Mouse (Mus musculus): ENCODE data around the gene Topbp1. TPM values are rescaled to one million over a fixed set of nuclear protein-coding genes. Genes with fewer than 3 reads are reported as not detected.

The Topbp1 gene
- polyA plus RNA-seq, 1 experiment: 163 TPM

DNA sequence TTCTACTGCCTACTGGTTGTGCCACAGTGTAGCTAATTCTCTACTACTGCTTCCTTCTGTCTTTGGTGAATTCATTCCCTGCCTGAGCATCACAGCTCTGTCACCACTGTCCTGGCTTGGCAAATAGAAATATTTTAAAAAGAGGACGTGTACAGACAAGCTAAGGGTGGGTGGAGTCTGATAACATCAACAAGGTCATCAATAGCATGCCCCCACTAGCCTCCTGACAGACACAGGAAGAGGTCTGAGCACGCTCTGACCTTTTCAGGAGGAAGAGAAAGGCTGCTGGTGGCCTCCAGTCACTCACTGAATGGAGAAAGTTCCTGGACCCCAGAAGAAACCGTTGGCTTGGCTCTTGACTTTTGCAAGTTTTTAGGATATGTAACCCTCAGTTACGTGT lies 18.6 kb upstream of the Topbp1 start:
- Histone ChIP-seq H3K27ac (ENCODE audit: insufficient read depth, low read length) (no peak overlapping the region; the same call in 1 of the 2 replicates), H3K9ac (ENCODE audit: low read depth, poor library complexity, severe bottlenecking) (no peak overlapping the region), H3K9me3 (replicated peaks; ENCODE audit: control insufficient read depth, insufficient read depth, low read length, poor library complexity, severe bottlenecking) (no peaks in the 10 kb centered on the region), H3K4me3 (ENCODE audit: low read depth, low read length) (no peak overlapping the region), H3K36me3 (ENCODE audit: control insufficient read depth, insufficient read depth, low read length, poor library complexity, severe bottlenecking) (no peaks in the 10 kb centered on the region), H3K4me1 (ENCODE audit: control insufficient read depth, insufficient read depth, low read length) (no peaks in the 10 kb centered on the region), H3K27me3 (ENCODE audit: control insufficient read depth, insufficient read depth, low read length, poor library complexity, severe bottlenecking) (no peaks in the 10 kb centered on the region)
- TF ChIP-seq POLR2A (IDR thresholded peaks at IDR 0.05; ENCODE audit: insufficient read depth, low read length) (no peak), EP300 (IDR thresholded peaks at IDR 0.05; ENCODE audit: insufficient read depth, low read depth, low read length) (no peak), CTCF (IDR thresholded peaks at IDR 0.05; ENCODE audit: low read depth, low read length) (no peak)

- Histone ChIP-seq H3K4me3 (ENCODE audit: low read depth, low read length) (no peak overlapping the region), H3K36me3 (ENCODE audit: control insufficient read depth, insufficient read depth, low read length, poor library complexity, severe bottlenecking) (no peaks in the 10 kb centered on the region), H3K27ac (ENCODE audit: insufficient read depth, low read length) (no peak overlapping the region), H3K4me1 (ENCODE audit: control insufficient read depth, insufficient read depth, low read length) (no peaks in the 10 kb centered on the region), H3K9ac (ENCODE audit: low read depth, poor library complexity, severe bottlenecking) (no peak overlapping the region), H3K9me3 (replicated peaks; ENCODE audit: control insufficient read depth, insufficient read depth, low read length, poor library complexity, severe bottlenecking) (no peaks in the 10 kb centered on the region), H3K27me3 (ENCODE audit: control insufficient read depth, insufficient read depth, low read length, poor library complexity, severe bottlenecking) (no peaks in the 10 kb centered on the region)
- TF ChIP-seq CTCF (IDR thresholded peaks at IDR 0.05; ENCODE audit: low read depth, low read length) (no peak), EP300 (IDR thresholded peaks at IDR 0.05; ENCODE audit: insufficient read depth, low read depth, low read length) (no peak)
Measured at GRCm38 (mm10) chr9:103286901-103287422, 18.1 kb upstream of the Topbp1 start.

DNA sequence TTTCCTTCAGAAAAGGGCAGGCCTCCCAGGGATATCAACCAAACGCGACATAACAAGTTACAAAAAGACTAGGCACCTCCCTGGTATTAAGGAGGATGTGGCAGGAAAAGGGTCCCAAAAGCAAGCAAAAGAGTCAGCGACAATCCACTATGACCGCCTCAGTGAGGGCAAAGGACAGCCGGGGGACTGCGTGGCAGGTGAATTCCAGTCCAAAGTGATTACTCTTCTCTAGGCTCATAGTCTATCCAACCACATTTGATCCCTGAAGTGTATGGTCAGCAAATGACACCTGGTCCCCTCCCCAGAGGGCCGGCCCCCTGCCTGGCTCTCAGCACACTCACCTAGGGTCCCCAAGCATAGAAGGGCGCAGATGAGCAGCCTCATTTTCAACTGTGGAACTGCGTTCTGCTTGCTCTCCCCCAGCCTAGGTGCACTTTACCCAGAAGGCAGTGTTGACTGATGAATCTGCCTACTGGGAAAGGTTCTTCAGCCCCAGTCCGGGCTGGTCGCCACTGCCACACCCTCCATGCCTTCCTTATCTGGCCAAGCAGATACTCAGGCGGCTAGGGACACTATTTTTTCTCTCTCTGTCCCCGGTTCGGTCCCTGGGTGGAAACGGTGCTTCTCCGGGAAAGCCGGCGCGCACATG lies 17.1 kb upstream of the Topbp1 start:
- H3K9me3 ChIP-seq (replicated peaks; ENCODE audit: control insufficient read depth, insufficient read depth, low read length, poor library complexity, severe bottlenecking): no peaks in the 10 kb centered on the region
- TF ChIP-seq POLR2A (IDR thresholded peaks at IDR 0.05; ENCODE audit: insufficient read depth, low read length): no peak
- TF ChIP-seq CTCF (IDR thresholded peaks at IDR 0.05; ENCODE audit: low read depth, low read length): no peak
- no peak for TF ChIP-seq EP300 (IDR thresholded peaks at IDR 0.05; ENCODE audit: insufficient read depth, low read depth, low read length)
- H3K27ac ChIP-seq (ENCODE audit: insufficient read depth, low read length): no peak overlapping the region
- peak overlapping the region; percentile 12; the same call in 1 of the 2 replicates for H3K4me3 ChIP-seq (ENCODE audit: low read depth, low read length)
- no peaks in the 10 kb centered on the region for H3K4me1 ChIP-seq (ENCODE audit: control insufficient read depth, insufficient read depth, low read length)
- peak overlapping the region; percentile 16; the same call in 1 of the 2 replicates for H3K9ac ChIP-seq (ENCODE audit: low read depth, poor library complexity, severe bottlenecking)
- H3K27me3 ChIP-seq (ENCODE audit: control insufficient read depth, insufficient read depth, low read length, poor library complexity, severe bottlenecking): no peaks in the 10 kb centered on the region
- no peaks in the 10 kb centered on the region for H3K36me3 ChIP-seq (ENCODE audit: control insufficient read depth, insufficient read depth, low read length, poor library complexity, severe bottlenecking)

- TF ChIP-seq POLR2A (IDR thresholded peaks at IDR 0.05; ENCODE audit: insufficient read depth, low read length) (no peak), CTCF (IDR thresholded peaks at IDR 0.05; ENCODE audit: low read depth, low read length) (no peak), EP300 (IDR thresholded peaks at IDR 0.05; ENCODE audit: insufficient read depth, low read depth, low read length) (no peak)
Measured at GRCm38 (mm10) chr9:103288489-103289180, 16.4 kb upstream of the Topbp1 start.

DNA sequence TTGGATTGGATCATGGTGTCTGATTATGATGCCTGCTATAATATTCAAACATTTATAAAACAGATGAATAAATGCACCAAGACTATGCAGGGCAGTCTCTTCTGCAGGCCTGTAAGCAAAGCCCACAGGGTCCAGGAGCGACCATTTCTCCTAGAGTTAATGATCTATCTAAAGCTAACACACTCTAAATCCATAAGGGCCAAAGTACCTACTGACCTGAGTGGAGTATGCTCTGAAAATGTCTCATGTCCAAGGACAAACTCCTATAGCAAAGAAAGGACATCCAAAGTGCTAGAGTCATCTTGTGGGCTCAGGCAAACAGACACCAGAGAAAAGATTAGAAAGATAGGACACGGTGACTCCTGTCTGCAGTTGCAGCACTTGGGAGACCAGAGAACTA lies 10.5 kb upstream of the Topbp1 start:
- H3K9ac ChIP-seq (ENCODE audit: low read depth, poor library complexity, severe bottlenecking): no peak overlapping the region
- H3K4me1 ChIP-seq (ENCODE audit: control insufficient read depth, insufficient read depth, low read length): no peaks in the 10 kb centered on the region
- no peak overlapping the region for H3K4me3 ChIP-seq (ENCODE audit: low read depth, low read length)
- H3K9me3 ChIP-seq (replicated peaks; ENCODE audit: control insufficient read depth, insufficient read depth, low read length, poor library complexity, severe bottlenecking): no peaks in the 10 kb centered on the region
- H3K36me3 ChIP-seq (ENCODE audit: control insufficient read depth, insufficient read depth, low read length, poor library complexity, severe bottlenecking): no peaks in the 10 kb centered on the region
- no peaks in the 10 kb centered on the region for H3K27me3 ChIP-seq (ENCODE audit: control insufficient read depth, insufficient read depth, low read length, poor library complexity, severe bottlenecking)
- TF ChIP-seq POLR2A (IDR thresholded peaks at IDR 0.05; ENCODE audit: insufficient read depth, low read length) (no peak), CTCF (IDR thresholded peaks at IDR 0.05; ENCODE audit: low read depth, low read length) (no peak), EP300 (IDR thresholded peaks at IDR 0.05; ENCODE audit: insufficient read depth, low read depth, low read length) (no peak)
- H3K27ac ChIP-seq (ENCODE audit: insufficient read depth, low read length): no peak overlapping the region

More at GRCm38 (mm10) chr9:103288489-103289180, 16.4 kb upstream of the Topbp1 start:
- Histone ChIP-seq H3K27me3 (ENCODE audit: control insufficient read depth, insufficient read depth, low read length, poor library complexity, severe bottlenecking) (no peaks in the 10 kb centered on the region), H3K9ac (ENCODE audit: low read depth, poor library complexity, severe bottlenecking) (peak overlapping the region; percentile 16; the same call in 1 of the 2 replicates), H3K27ac (ENCODE audit: insufficient read depth, low read length) (no peak overlapping the region), H3K36me3 (ENCODE audit: control insufficient read depth, insufficient read depth, low read length, poor library complexity, severe bottlenecking) (no peaks in the 10 kb centered on the region), H3K9me3 (replicated peaks; ENCODE audit: control insufficient read depth, insufficient read depth, low read length, poor library complexity, severe bottlenecking) (no peaks in the 10 kb centered on the region), H3K4me1 (ENCODE audit: control insufficient read depth, insufficient read depth, low read length) (no peaks in the 10 kb centered on the region), H3K4me3 (ENCODE audit: low read depth, low read length) (0 out of 2 replicates have a peak overlapping the region, but pooled peaks have one; percentile 12)

DNA sequence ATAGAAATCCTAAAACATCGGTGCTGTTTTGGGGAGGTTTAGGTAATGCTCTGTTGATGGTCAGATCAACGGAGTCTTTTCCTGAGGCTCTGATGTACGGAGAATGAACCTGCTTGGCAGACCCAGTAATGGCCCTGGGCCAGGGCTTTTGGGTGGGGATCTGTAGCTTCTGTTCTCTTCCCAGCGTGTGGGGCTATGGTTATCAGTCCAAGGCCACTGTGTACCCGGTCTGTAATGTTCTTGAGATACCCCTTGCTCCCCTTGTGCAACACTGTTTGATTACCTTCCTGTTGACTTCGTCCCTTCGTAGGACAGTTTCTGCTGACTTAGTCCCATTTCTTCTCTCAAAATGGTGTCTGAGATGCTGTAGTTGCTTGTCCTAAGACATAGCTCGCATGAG lies 3.9 kb upstream of the Topbp1 start:
- no peaks in the 10 kb centered on the region for H3K36me3 ChIP-seq (ENCODE audit: control insufficient read depth, insufficient read depth, low read length, poor library complexity, severe bottlenecking)
- H3K4me1 ChIP-seq (ENCODE audit: control insufficient read depth, insufficient read depth, low read length): no peaks in the 10 kb centered on the region
- no peak overlapping the region for H3K4me3 ChIP-seq (ENCODE audit: low read depth, low read length)
- H3K9ac ChIP-seq (ENCODE audit: low read depth, poor library complexity, severe bottlenecking): no peak overlapping the region
- H3K27me3 ChIP-seq (ENCODE audit: control insufficient read depth, insufficient read depth, low read length, poor library complexity, severe bottlenecking): no peaks in the 10 kb centered on the region
- H3K9me3 ChIP-seq (replicated peaks; ENCODE audit: control insufficient read depth, insufficient read depth, low read length, poor library complexity, severe bottlenecking): no peaks in the 10 kb centered on the region
- H3K27ac ChIP-seq (ENCODE audit: insufficient read depth, low read length): no peak overlapping the region
- no peak for TF ChIP-seq POLR2A (IDR thresholded peaks at IDR 0.05; ENCODE audit: insufficient read depth, low read length)
- no peak for TF ChIP-seq EP300 (IDR thresholded peaks at IDR 0.05; ENCODE audit: insufficient read depth, low read depth, low read length)
- no peak for TF ChIP-seq CTCF (IDR thresholded peaks at IDR 0.05; ENCODE audit: low read depth, low read length)
